Mouse (Mus musculus): Measurements from ENCODE around the gene Anxa11. TPM values are rescaled to one million over a fixed set of nuclear protein-coding genes. Genes with fewer than 3 reads are reported as not detected.

Anxa11 gene
- polyA plus RNA-seq (2012; rRNA removed), result 3.5 and 4.2 TPM in 2 replicates

GRCm38 (mm10) chr14:25841991-25842687, at the start of gene Anxa11:
Anxa11 (plus strand) TSS chr14:25842156.

GRCm38 (mm10) chr14:25903000-25903399, 61.0 kb downstream of the Anxa11 start, which contains the start of gene Plac9a:
Plac9a (minus strand) TSS chr14:25903100.

GRCm38 (mm10) chr14:25927562-25927881, 85.6 kb downstream of the Anxa11 start, which contains the start of gene Tmem254a:
Tmem254a (minus strand) TSS chr14:25927672.

Other genes with a start within 250 kb of the Anxa11 start
- gene Ppif, start 148.0 kb upstream of the Anxa11 start, polyA plus RNA-seq (2012; rRNA removed), result 59.1 and 63.5 TPM in 2 replicates
- 17.2 and 19.2 TPM in 2 replicates for gene Zcchc24, start 73.1 kb upstream of the Anxa11 start, polyA plus RNA-seq (2012; rRNA removed)
- gene Plac9a, start 60.9 kb downstream of the Anxa11 start, polyA plus RNA-seq (2012; rRNA removed), result 0.70 TPM in 1 of 2 replicates, not detected in the other
- 3.6 and 4.5 TPM in 2 replicates for gene Tmem254a, start 85.5 kb downstream of the Anxa11 start, polyA plus RNA-seq (2012; rRNA removed)
- gene Cphx1, start 96.1 kb downstream of the Anxa11 start, polyA plus RNA-seq (2012; rRNA removed), result 0.05 and 0.11 TPM in 2 replicates
- 4.6 and 5.0 TPM in 2 replicates for gene Duxbl1, start 136.4 kb downstream of the Anxa11 start, polyA plus RNA-seq (2012; rRNA removed)
- 6.4 and 9.4 TPM in 2 replicates for gene Gm9780, start 200.6 kb downstream of the Anxa11 start, polyA plus RNA-seq (2012; rRNA removed)
- not detected in 2 replicates for gene Tmem254c, start 225.2 kb downstream of the Anxa11 start, polyA plus RNA-seq (2012; rRNA removed)
- gene Cphx2, start 239.4 kb downstream of the Anxa11 start, polyA plus RNA-seq (2012; rRNA removed), result not detected in 2 replicates
- gene Cphx3, start 240.1 kb downstream of the Anxa11 start, polyA plus RNA-seq (2012; rRNA removed), result not detected in 2 replicates

Data from central nervous system, embryonic 18 days (tissue).